Mouse (Mus musculus): ENCODE measurements around the gene Rab15.

The Rab15 gene

DNA sequence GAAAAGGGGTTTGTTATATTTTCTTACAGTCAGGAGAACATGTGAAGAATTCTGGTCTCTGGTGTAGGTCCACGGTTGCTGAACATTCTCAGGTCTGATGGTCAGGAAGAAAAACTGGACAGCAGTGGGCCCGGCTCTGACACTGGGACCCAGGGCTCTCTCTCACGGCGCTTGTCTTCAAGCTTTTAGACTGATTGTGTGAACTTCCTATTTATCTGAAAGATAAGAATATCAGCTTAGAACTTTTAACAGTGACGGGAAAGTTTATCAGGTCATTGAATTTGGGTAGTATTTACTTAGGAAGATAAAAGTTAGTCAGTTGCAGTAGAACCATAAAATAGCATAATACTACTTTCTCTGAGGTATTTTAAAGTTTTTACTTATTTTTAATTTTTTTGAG, 45.8 kb downstream of the Rab15 start:
- no peak for DNase-seq

DNA sequence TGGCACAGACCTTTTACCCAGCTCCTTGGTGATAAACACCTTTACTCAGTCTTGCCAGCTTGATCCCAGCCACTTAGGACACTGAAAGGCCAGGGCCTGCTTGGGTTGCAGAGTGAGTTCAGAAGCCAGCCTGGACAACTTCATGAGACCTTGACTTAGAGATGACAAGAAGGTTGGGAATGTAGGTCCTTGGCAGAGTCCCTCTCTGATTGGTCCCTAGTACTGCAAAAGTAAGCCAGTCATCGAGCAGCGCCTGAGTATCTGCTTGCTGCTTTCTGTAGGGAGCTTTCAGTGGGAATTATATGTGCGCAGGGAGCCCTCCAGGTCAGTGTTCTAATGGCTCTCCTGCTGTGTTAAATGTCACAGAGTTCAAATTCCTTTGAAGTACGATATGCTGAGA, 47.6 kb downstream of the Rab15 start:
- DNase-seq, result no peak

DNA sequence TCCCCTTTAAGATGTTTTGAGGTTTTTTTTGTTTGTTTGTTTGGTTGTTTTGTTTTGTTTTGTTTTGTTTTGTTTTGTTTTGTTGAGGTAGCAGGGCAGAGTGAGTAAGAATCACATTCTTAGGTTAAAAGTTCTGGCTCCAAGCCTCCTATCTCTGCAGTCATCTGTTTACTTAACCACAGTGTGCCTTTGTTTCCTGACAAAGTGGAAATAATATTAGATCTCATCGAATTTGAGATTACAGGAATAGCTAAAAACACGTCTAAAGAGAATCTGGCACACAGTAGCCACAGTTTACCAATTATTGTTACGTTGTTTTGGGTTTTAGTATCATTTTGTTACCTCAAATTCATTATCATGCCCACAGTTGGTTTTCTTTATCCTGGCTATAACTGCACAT, 48.1 kb downstream of the Rab15 start:
- DNase-seq, result no peak

DNA sequence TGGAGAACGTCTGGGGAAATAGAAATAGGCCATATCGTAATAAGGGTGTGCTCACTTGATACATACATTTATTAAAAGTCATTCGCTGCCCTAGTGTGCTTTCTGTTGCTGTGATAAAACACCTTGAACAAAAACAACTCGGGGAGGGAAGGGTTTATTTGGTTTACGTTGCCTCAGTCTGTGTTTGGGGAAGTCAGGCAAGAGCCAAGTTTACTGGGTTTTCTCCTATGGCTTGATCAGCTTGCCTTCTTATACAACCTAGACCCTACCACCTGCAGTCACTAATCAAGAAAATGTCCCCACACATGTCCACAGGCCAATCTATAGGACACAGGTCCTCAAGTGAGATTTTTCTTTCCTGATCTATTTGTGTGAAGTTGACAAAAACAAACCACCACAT, 51.2 kb downstream of the Rab15 start:
- DNase-seq, result no peak

DNA sequence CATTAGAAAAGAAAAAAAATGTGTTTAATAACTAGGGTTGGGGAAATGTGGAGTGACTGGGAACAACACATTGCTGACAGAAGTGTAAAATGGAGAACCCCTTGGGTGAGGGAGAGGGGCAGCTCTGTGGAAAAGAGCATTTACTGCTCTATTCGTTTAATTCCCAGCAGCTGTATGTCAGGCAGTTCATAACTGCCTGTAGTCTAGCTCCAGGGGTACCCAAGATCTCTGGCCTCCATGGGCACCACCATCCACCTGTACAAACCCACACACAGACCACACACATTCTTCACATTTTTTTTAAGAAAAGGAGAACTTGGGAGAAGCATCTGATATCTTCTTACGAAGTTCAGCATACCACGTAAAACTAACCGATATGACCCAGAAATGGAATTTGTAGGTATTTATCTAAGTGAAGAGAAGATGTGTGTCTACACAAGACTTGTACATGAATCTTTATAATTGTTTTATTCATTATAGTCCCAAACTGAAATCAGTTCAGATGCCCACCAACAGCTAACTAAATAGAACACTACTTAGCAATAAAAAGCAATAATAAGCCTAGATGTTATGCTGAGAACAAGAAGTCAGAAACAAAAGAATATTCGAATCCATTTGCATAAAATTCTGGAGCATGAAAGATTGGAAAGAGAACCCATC, 51.7 kb downstream of the Rab15 start:
- no peak for DNase-seq

DNA sequence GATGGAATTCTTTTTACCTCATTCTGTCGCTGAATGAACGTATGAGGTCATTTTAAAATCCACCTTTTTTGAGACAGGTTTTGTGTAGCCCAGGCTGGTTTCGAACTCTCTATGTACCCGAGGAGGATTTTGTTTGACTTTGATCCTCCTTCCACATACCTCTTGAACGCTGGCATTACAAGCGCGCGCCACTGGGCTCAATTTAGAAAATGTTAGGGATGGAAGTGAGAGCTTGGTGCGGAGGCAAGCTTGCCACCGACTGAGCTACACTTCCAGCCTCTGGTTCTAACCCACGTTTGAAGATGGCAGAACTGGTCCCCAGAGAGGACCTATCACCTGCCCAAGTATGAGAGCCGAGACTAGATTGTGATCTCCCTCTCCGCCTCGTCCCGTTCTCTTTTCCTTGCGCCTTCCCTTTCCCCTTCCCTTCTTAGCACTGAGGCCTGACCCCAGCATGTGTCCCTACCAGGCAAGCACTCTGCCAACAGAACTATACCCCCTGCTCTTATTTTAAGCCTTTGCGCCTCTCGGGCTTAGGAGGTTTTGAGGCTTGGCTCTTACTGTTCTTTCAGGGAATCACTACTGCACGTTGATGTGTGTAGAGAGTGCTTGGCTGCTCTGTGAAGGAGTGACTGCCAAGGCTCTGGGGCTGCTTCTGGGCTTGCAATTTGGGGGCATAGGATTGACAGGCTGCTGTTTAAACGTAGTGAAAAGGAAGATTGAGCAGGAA, 56.6 kb downstream of the Rab15 start:
- peak; percentile 9 for DNase-seq

DNA sequence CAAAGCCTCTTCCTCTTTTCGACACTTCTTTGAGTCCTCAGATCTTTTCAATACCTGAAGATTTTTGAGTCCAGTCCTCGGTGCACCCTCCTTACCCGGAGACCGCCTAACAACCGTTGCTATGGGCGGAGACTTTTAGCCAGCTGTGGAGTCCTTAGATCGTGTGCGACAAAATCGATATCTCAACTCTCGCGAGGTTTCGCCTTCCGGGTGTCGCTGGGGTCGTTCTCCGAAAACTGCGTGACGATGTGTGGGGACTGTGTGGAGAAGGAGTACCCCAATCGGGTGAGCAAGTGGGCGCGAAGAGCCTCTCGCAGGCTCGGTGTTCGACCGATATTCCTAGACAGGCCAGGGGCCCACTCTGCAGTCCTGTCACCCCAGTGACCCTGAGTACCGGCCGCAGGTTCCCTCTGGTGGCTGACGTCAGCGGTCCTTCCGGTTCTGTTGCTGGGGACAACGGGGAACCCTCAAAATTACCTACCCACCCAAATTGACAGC, 57.3 kb downstream of the Rab15 start, which contains the start of the genes Churc1 and Fntb:
Gene Churc1, plus strand, starts transcription at position 185 of the 498 bp plus-strand sequence.
Gene Fntb, plus strand, starts transcription at position 236 of the 498 bp plus-strand sequence.
- DNase-seq, result peak; percentile 95

DNA sequence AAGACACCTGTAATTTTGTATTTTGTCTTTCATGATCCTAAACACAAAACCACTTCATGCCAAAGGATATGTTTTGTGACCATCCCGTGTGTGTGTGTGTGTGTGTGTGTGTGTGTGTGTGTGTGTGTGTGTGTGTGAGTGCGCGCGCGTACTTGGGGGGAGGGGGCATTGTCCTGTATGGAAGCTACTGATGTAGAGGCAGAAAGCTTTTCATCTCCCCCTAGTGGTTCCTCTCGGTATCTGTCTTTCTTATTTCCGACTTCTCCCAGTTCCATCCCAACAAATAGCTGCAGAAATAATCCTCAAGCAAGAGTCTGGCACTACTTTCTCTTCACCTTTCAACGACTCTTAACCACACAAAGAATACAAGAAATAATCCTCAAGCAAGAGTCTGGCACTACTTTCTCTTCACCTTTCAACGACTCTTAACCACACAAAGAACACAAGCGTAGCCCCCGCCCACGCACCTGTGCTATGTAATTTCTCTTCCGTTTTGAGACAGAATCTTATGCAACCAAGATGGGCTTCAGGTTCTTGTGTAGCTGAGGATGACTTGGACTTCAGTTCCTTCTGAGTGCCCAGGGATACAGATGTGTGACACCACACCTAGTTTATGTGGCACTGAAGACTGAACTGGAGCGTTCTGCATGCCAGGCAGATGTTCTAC, 69.9 kb downstream of the Rab15 start:
- peak; percentile 65 for DNase-seq

DNA sequence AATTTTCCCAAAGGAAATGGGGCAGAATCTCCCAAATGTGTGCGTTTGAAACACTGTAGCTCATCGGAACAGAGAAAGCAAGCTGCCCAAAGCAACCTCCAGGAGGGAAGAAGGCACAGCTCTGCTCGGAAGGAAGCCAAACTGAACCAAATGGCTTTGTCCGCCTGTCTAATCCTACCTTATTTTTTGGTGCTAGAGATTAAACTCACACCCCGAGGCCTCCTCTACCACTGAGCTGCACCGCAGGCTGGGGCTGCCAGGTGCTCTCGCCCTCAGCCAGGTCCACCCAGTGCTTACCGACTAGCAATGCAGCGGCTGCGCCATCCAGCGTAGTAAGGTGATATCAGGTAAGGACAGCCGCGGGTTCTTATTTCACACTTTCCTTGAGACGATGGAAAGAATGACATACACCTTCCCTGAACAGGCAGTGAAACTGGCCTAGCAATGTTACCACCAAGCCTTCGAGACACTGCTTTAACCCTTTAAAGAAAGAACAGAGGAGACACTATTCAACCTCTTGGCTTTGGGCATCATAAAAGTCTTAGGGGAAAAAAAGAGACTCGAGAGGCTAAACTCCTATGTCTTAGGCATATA, 71.7 kb downstream of the Rab15 start:
- no peak for DNase-seq
